Mouse (Mus musculus) cerebellum, adult 18-20 months (tissue): ENCODE data around the gene Cd83.
A peak's percentile ranks its signal among the peaks of the same experiment; 100 is the strongest.

Source experiments
- DNase-seq, 2 experiments: peaks; one replicate each; pipeline ENCODE4 v3.0.0; 2021

Cd83 gene

DNA sequence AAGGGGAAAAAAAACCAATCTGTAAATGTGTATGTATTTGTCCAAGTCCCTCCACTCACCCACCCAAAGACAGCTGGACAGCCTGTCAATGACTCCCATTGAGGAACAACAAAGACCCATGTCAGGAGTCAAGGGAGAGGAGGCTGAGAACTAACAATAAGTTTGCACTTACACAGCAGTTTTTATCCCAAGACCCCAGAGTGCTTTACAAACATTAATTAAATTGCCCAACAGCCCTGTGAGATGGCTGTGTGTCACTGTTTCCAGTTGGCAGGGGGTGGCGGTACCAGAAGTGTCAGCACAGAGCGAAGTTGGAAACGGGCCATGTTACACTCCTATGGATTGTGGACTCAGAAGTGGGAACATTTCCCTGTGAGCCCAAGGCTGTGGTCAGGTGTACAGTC is 22.7 kb downstream of the Cd83 start:
- no peak for DNase-seq

GRCm38 (mm10) chr13:43810621-43811020 is 26.0 kb downstream of the Cd83 start:
- no peak for DNase-seq

DNA sequence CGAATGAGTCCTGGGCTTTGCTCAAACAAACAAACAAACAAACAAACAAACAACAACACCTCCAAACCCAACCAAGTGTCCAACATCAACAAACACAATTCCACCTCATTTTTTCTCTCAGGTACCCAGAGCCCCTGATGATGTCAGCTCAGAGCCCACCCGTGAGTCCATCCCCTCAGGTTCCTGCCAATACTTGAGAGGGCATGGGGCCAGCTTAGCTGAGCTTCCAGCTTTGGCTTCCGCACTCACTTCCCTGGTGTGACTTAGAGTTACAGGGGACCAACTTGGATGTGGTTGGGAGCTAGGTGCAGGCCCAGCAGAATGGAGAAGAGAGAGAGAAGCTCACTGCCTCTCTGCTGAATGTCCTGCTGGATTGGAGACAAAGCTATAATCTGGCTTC is 27.3 kb downstream of the Cd83 start:
- no peak for DNase-seq

GRCm38 (mm10) chr13:43813431-43813830 is 28.9 kb downstream of the Cd83 start:
- peak; percentile 60 to 69 for DNase-seq

DNA sequence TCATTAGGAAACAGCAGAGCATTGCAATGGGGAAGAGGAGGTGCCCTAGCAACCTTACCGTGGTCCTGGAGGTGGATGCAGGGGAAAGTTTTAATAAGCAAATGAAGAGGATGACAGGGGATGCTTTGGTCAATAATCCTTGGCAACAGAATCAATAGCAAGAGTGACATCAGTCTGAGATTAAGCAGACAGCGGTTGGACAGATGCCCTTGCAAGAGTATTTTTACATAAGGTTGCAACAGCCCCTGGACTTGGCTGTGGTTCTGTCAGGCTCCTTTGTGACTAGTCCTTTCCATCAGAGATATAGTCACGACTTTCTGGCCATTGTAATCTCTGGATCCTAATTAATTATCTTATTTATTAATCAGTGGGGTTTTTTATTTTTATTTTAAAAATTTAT is 32.9 kb downstream of the Cd83 start:
- DNase-seq = no peak

DNA sequence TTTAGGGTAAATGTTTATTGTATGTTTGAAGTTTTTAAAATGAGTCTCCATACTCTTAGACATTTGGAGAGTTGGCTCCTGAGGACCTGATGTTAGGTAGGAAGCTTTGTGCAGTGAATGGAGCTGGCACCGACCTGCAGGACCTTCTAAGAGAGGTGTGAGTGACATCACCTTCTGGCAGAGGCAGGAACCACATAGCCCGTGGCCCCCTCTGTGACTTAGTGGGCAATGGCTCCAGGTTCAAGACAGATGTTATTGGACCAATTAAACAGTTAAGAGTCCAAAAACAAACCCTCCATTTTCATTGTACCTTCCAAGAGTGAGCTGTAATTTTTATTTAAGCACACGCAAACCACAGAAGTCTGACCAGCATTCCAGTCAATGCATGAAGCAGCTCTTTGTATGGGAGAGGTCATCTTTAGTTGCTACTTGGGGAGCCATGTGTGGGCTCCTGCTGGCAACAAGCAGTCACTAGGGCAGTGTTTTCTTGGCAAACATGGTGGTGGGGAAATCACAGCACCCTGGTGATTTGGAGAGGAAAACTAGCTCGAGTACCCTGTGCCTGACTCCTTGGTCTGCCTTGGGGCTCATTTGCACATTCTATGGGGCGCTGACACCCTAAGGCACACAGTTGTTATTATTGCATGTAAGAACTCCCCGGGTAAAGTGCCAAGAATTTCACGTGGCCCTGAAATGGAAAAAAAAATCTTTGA is 33.9 kb downstream of the Cd83 start:
- DNase-seq = no peak

- no peak for DNase-seq
Observed at GRCm38 (mm10) chr13:43819020-43819310, 34.4 kb downstream of the Cd83 start.

DNA sequence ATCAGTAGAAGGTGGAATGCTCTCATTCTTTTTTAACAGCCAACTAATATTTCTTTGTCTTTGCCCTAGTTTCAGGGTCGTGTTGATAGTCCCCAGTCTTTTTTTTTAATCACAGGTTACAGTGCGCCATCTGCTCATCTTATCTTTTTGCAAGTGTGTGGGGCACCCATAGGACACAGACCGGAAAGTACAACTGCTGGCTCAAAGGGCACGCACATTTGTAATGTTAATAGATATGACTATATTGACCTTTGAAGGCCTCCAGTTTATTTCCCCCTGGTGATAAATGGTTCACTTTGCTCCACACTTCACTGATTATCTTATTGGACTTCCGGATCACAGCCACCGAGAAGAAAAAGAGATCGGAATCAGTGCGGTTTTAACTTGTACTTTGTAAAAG is 35.5 kb downstream of the Cd83 start:
- no peak for DNase-seq

DNA sequence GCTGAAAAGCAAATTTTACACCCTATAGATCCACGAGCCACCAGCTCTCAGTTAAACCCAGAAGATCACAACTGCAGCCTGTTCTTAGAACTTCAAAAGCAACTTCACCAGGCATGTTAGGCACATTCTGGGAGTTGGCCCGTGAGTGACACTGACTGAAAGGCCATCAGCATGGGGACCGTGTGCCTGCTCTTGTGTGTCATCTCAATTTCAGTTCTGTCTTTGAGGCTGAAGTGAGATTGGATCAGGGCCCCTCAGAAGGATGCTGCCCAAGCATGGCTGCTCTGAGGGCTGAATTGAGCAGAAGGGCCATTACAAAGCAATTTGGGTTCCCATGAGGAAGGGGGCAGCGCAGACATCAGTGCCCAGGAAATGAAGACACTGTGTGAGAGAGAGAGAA is 37.7 kb downstream of the Cd83 start:
- no peak for DNase-seq

- DNase-seq = no peak
Observed at GRCm38 (mm10) chr13:43828648-43829047, 44.1 kb downstream of the Cd83 start.

- DNase-seq = no peak
Observed at GRCm38 (mm10) chr13:43830892-43831673, 46.5 kb downstream of the Cd83 start.

DNA sequence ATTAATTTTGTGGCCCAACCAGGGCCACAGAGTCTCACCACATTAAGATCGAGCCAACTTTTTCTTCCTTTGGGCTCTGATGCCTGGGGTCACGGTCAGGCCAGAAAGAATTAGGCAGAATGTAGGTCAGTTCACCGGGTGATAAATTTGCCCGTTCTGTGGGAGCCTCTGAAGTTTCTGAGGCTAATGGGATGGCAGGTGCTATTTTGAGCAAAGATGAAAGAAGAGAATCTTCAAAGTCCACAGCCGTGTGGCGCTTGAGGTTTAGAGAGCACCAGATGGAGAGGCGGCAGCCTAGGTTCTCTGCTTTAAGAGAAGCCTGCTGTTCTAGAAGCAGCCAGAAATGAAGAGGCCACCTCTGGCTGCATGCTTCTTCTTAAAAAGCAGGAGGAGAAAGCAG is 48.2 kb downstream of the Cd83 start:
- no peak for DNase-seq

GRCm38 (mm10) chr13:43836376-43836775 is 51.8 kb downstream of the Cd83 start:
- no peak for DNase-seq

GRCm38 (mm10) chr13:43837812-43838211 is 53.2 kb downstream of the Cd83 start:
- no peak for DNase-seq

- no peak for DNase-seq
Observed at GRCm38 (mm10) chr13:43845151-43845550, 60.6 kb downstream of the Cd83 start.

GRCm38 (mm10) chr13:43847186-43847585 is 62.6 kb downstream of the Cd83 start:
- no peak for DNase-seq

DNA sequence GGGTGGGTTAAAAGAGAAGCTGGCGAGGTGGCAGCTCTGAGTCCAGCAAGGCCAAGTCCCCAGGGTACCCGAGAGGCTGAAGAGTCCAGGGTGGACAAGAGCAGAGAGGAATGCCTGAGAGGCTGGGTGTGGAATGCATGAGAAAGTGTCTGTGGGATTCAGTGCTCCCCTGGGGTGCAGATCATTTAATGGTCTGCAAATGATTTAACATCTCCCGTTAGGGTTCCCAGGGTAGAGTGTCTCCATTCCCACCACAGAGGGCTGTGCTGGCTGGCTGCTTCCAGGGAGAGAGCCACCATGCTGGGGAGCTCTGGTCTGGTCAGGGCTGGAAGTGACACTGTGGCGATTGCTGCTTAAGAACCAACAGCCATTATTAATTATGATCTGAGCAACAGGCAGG is 65.2 kb downstream of the Cd83 start:
- no peak for DNase-seq

GRCm38 (mm10) chr13:43851108-43851507 is 66.5 kb downstream of the Cd83 start:
- DNase-seq = no peak
